Mouse (Mus musculus) forebrain, embryonic 14.5 days (tissue): Measurements from ENCODE around the gene Eef2kmt. TPM values are rescaled to one million over a fixed set of nuclear protein-coding genes. Genes with fewer than 3 reads are reported as not detected.

Experiments
- microRNA-seq: library from miRNA; unstranded; fragments of <30 nt; microRNA quantifications from one replicate; pipeline ENCODE4, GENCODE M21; 2016
- polyA plus RNA-seq: library from polyadenylated mRNA; unstranded; fragments of >200 nt; fragmentation: Nextera tagmentation; extraction: Ambion mirVana; gene quantifications from 2 replicates; pipeline ENCODE4 v1.2.1, GENCODE M21; 2014

Eef2kmt gene
- polyA plus RNA-seq, 1 experiment from 2014 or later, result 11.5 TPM

Small RNAs within 50 kb of the gene (microRNA-seq; reads per million reads assigned to microRNA genes)
- gene Gm23689 (not detected), gene Gm26095 (not detected), gene Mir6364 (not detected)

Other genes with a start within 250 kb of the Eef2kmt start
- gene Smim22, start 248.7 kb downstream of the Eef2kmt start, polyA plus RNA-seq, result 0.75 and 1.1 TPM in 2 replicates
- gene Rogdi, start 242.4 kb downstream of the Eef2kmt start, polyA plus RNA-seq, result 101 and 103 TPM in 2 replicates
- 120 and 123 TPM in 2 replicates for gene Glyr1, start 206.1 kb downstream of the Eef2kmt start, polyA plus RNA-seq
- 14.3 and 16.2 TPM in 2 replicates for gene Ubn1, start 205.9 kb downstream of the Eef2kmt start, polyA plus RNA-seq
- 0.08 and 0.11 TPM in 2 replicates for gene Ppl, start 123.6 kb downstream of the Eef2kmt start, polyA plus RNA-seq
- 0.17 TPM in 1 of 2 replicates, not detected in the other for gene Sec14l5, start 108.9 kb downstream of the Eef2kmt start, polyA plus RNA-seq
- gene Nagpa, start 52.0 kb downstream of the Eef2kmt start, polyA plus RNA-seq, result 7.4 and 8.1 TPM in 2 replicates
- 17.4 and 17.6 TPM in 2 replicates for gene AU021092, start 33.7 kb downstream of the Eef2kmt start, polyA plus RNA-seq
- 32.2 and 35.1 TPM in 2 replicates for gene Alg1, start 22.4 kb downstream of the Eef2kmt start, polyA plus RNA-seq